Mouse (Mus musculus) stomach, postnatal 0 days (tissue): ENCODE results near the gene Ddx21.

Experiments
- CTCF ChIP-seq: IDR thresholded peaks from 2 replicates; pipeline ENCODE4 v1.5.1; 2016; ENCODE audit warnings: antibody characterized with exemption, low read depth, mild to moderate bottlenecking, moderate library complexity
- EP300 ChIP-seq: optimal IDR thresholded peaks from 2 replicates; pipeline ENCODE3; 2016; ENCODE audit warnings: antibody characterized with exemption

- TF ChIP-seq EP300, result no peak
- no peak for TF ChIP-seq CTCF
Observed at GRCm38 (mm10) chr10:62542507-62542906, 59.6 kb downstream of the Ddx21 start.
